Mouse (Mus musculus) stomach, embryonic 15.5 days (tissue): Measurements from ENCODE around the gene Nf2. TPM values are rescaled to one million over a fixed set of nuclear protein-coding genes. Genes with fewer than 3 reads are reported as not detected.
"Not testable (repeated sequence)": the region's sequence is repeated elsewhere in the genome, so short reads cannot be mapped to it uniquely, and the experiment has no call there.

Experiments
- ATAC-seq: fragments of 200-750 bp; cut with Nextera tagmentation; 2 replicates; pipeline ENCODE4 v1.8.0; 2017; ENCODE audit warnings: low read depth, moderate number of reproducible peaks, moderate TSS enrichment; ENCODE audit not compliant: insufficient read depth, low FRiP score
- H3K27ac ChIP-seq: fragments of 300-500 bp; sonication (generic); 2 replicates; pipeline ENCODE4 v1.5.1; 2015; ENCODE audit warnings: mild to moderate bottlenecking, inconsistent platforms
- H3K27me3 ChIP-seq: fragments of 300-500 bp; sonication (generic); replicated peaks from 2 replicates; pipeline ENCODE4 v1.6.1; 2015; ENCODE audit warnings: inconsistent platforms
- H3K36me3 ChIP-seq: fragments of 300-500 bp; sonication (generic); 2 replicates; pipeline ENCODE4 v1.6.1; 2015; ENCODE audit warnings: inconsistent platforms
- H3K4me1 ChIP-seq: fragments of 300-500 bp; sonication (generic); 2 replicates; pipeline ENCODE4 v1.6.1; 2015; ENCODE audit warnings: inconsistent platforms
- H3K4me2 ChIP-seq: fragments of 300-500 bp; sonication (generic); 2 replicates; pipeline ENCODE4 v1.6.1; 2015; ENCODE audit warnings: mild to moderate bottlenecking, inconsistent platforms
- H3K4me3 ChIP-seq: fragments of 300-500 bp; sonication (generic); replicated peaks from 2 replicates; pipeline ENCODE4 v1.5.1; 2015; ENCODE audit warnings: inconsistent platforms
- H3K9ac ChIP-seq: fragments of 300-500 bp; sonication (generic); 2 replicates; pipeline ENCODE4 v1.6.1; 2015; ENCODE audit warnings: inconsistent platforms
- H3K9me3 ChIP-seq: fragments of 300-500 bp; sonication (generic); 2 replicates; pipeline ENCODE4 v1.6.1; 2016; ENCODE audit warnings: inconsistent platforms
- WGBS: fragments of 180-500 bp; shearing (Covaris S2); methylation state at CpG from one replicate; pipeline ENCODE4 v1.1.7; 2015; 5-methylcytosine and 5-hydroxymethylcytosine counted together
- polyA plus RNA-seq: library from polyadenylated mRNA; unstranded; fragments of >200 nt; fragmentation: Nextera tagmentation; extraction: Ambion mirVana; gene quantifications from 2 replicates; pipeline ENCODE4 v1.2.1, GENCODE M21; 2015

Nf2 gene
- polyA plus RNA-seq, 1 experiment from 2014 or later: 38.6 TPM

DNA sequence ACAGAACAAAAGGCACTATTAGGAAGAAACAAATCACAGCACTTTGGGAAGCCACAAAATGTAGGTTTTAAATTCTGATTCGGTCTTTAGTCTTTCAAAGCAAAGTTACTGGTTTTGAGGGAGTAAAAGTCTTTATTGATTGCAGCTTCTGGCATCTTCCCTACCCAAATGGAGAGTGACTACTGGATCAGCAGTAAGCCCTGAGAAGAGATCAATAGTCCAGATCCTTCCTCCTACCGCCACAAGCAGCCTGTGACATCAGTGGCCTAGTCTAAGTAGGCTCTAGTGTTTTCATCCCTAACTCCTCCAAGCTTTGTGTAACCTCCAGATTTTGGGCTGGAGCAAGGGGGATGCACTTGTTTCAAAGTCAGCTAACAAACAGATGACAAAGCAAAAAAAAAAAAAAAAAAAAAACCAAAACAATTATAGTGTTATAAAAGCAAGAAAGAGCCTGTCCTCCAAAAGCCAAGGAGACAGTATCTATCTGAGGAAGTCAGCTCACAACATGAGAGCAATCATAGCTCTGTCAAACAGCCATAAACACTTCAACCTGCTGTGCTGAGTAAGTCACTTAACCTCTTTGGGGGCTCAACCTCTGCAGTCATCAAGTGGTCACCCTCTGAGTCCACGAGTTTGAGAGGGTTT lies 15.9 kb downstream of the Nf2 start:
- H3K4me1 ChIP-seq: no peaks in the 10 kb centered on the region
- H3K27me3 ChIP-seq: no peaks in the 10 kb centered on the region
- H3K4me3 ChIP-seq: no peak overlapping the region
- no peaks in the 10 kb centered on the region for H3K36me3 ChIP-seq
- no peak overlapping the region for H3K9ac ChIP-seq
- H3K4me2 ChIP-seq: no peak overlapping the region
- H3K9me3 ChIP-seq: no peaks in the 10 kb centered on the region
- no peak for ATAC-seq
- 65% methylated on average over 3 of the region's 3 CpGs for WGBS
- H3K27ac ChIP-seq: no peak overlapping the region

DNA sequence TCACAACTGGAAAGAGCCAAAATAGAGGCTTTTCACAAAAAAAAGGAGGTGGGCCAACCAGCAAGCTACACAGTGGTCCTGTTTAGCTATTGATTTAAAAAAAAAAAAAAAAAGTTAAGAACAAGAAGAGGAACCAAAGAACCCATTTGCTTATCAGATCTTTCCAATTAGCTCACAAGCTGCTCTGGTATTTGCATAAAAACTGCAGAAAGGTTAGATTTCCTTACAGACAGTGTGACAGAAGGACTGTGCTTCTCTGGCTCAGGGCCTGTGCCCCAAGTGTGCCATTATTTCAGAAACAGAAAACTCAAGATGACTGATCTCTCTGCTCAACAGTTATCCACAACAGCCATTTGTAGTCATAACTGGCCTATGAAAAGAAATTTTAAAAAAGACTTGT lies 18.3 kb downstream of the Nf2 start:
- no peak overlapping the region for H3K9ac ChIP-seq
- no peak overlapping the region for H3K4me2 ChIP-seq
- H3K36me3 ChIP-seq: no peaks in the 10 kb centered on the region
- H3K27ac ChIP-seq: no peak overlapping the region
- no peak overlapping the region for H3K4me3 ChIP-seq
- no peaks in the 10 kb centered on the region for H3K9me3 ChIP-seq
- no peaks in the 10 kb centered on the region for H3K4me1 ChIP-seq
- H3K27me3 ChIP-seq: no peaks in the 10 kb centered on the region
- no peak for ATAC-seq

DNA sequence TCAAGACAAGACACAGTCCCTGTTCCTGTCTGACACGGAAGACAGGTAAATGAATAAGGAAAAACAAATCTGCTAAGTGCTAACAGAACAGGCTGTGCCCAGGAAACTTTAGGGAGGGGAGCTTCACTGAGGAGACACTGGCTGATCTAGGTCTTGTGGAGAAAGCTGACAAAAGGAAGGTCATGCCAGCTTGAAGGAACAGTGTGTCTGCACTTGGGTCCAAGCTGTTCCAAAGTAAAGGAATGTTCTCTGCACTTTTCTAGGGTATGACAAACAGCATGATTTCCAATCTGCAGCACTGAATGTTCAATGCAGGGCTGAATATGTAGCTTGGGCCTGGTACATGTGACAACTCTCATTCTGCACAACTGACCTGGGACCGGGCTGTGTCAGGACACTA lies 21.4 kb downstream of the Nf2 start:
- 51% methylated on average over 2 of the region's 2 CpGs for WGBS
- Histone ChIP-seq H3K4me1 (no peaks in the 10 kb centered on the region), H3K4me3 (no peak overlapping the region), H3K4me2 (no peak overlapping the region), H3K27me3 (no peaks in the 10 kb centered on the region), H3K27ac (no peak overlapping the region), H3K36me3 (no peaks in the 10 kb centered on the region), H3K9ac (no peak overlapping the region), H3K9me3 (no peaks in the 10 kb centered on the region)
- ATAC-seq: no peak

DNA sequence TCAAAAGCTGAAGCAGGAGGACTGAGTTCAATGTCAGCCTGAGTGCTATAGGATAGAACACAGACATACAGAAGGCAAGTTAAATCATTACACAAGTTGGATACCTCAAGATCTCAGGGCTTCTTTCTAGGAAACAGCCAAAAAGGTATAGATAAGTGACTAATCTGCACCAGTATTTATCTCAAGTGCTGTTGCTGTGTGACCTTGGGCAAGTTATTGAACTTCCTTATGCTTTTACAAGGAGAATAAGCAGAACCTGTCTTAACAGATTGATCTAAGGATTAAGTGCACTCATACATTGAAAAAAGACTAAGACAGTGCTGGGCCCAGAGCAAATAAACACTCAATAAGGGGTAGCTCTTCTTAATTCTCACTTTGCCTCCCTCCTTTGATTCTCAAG lies 22.0 kb downstream of the Nf2 start:
- no peak for ATAC-seq
- Histone ChIP-seq H3K4me3 (no peak overlapping the region), H3K4me1 (no peaks in the 10 kb centered on the region), H3K9ac (no peak overlapping the region), H3K27ac (no peak overlapping the region), H3K4me2 (no peak overlapping the region), H3K27me3 (no peaks in the 10 kb centered on the region), H3K36me3 (no peaks in the 10 kb centered on the region), H3K9me3 (no peaks in the 10 kb centered on the region)

DNA sequence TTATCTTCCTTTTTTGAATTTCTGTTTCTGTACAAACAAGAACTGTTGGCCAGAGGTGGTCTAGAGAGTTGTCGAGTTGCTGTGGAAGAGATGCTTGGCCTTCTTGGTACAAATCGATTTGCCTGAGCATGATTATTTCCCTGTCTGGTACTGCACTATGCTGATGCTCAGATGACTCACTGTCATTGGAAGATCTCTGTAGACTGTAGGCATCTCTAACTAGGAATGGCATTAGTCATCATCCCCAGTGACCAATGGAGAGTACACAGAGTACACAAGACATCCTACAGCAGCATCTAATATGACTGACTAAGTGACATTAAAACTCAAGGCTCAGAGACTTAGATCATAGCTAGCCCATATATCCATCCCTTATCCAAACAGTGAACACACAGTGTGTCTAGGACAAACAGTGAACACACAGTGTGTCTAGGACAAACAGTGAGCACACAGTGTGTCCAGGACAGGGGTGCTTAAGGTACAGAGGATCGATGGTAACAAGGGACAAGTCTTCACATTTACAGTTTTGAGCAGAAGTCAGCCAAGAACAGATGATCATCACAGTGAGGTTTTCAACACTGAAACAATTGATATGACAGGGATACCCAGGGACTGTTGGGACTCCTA lies 23.1 kb downstream of the Nf2 start:
- Histone ChIP-seq H3K4me2 (no peak overlapping the region), H3K9me3 (no peaks in the 10 kb centered on the region), H3K4me3 (no peak overlapping the region), H3K4me1 (no peaks in the 10 kb centered on the region), H3K36me3 (no peaks in the 10 kb centered on the region), H3K9ac (no peak overlapping the region), H3K27ac (no peak overlapping the region), H3K27me3 (no peaks in the 10 kb centered on the region)
- WGBS: 90% methylated on average over 3 of the region's 3 CpGs
- ATAC-seq: no peak

DNA sequence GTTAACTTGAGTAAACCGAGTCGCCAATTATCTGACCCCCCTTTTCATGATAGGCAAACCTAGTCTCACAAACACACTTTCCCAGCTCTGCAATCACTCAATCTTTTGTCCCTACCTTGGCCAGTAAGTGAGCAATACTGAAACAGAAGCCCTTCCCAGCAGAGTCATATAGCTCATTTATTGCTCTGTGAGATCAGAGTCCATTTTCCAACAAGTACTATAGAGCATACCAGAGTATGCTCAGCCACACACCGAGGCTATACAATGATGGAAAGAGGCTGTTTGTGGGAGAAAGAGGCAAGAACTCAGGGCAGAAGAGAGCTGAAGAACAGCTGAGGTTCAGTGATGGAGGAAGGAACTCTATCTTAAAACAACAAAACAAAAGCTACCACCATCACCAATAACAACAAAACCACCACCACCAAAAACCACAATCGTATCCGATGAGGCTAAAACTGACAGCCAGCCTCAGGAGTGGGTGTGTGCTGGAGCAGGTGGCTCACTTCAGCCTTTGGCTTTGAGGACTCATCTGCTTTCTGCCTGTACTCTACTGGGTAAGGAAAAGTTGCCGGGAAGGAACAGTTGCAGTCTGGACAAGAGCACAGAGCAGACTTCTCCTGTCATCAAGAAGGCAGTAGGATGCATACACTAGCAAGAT lies 25.6 kb downstream of the Nf2 start:
- Histone ChIP-seq H3K27me3 (no peaks in the 10 kb centered on the region), H3K9ac (no peak overlapping the region), H3K36me3 (no peaks in the 10 kb centered on the region), H3K4me1 (no peaks in the 10 kb centered on the region), H3K27ac (no peak overlapping the region), H3K4me2 (no peak overlapping the region), H3K4me3 (no peak overlapping the region), H3K9me3 (no peaks in the 10 kb centered on the region)
- ATAC-seq: no peak
- WGBS: 82% methylated on average over 6 of the region's 6 CpGs

DNA sequence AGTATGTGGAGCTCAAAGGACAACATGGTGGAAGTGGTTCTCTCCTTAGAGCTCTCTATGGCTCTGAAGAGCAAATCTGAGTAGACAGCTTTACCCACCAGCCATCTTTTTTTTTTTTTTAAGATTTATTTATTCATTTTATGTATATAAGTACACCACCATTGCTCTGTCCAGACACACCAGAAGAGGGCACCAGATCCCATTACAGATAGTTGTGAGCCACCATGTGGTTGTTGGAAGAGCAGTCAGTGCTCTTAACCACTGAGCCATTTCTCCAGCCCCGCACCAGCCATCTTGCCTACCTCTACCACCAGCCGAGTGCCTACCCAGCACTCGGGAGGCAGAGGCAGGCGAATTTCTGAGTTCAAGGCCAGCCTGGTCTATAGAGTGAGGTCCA lies 26.9 kb downstream of the Nf2 start:
- not testable (repeated sequence) for H3K4me1 ChIP-seq, H3K27me3 ChIP-seq, ATAC-seq, H3K27ac ChIP-seq, H3K4me3 ChIP-seq, H3K36me3 ChIP-seq, H3K9me3 ChIP-seq, H3K4me2 ChIP-seq, H3K9ac ChIP-seq
- 93% methylated on average over 4 of the region's 4 CpGs for WGBS

DNA sequence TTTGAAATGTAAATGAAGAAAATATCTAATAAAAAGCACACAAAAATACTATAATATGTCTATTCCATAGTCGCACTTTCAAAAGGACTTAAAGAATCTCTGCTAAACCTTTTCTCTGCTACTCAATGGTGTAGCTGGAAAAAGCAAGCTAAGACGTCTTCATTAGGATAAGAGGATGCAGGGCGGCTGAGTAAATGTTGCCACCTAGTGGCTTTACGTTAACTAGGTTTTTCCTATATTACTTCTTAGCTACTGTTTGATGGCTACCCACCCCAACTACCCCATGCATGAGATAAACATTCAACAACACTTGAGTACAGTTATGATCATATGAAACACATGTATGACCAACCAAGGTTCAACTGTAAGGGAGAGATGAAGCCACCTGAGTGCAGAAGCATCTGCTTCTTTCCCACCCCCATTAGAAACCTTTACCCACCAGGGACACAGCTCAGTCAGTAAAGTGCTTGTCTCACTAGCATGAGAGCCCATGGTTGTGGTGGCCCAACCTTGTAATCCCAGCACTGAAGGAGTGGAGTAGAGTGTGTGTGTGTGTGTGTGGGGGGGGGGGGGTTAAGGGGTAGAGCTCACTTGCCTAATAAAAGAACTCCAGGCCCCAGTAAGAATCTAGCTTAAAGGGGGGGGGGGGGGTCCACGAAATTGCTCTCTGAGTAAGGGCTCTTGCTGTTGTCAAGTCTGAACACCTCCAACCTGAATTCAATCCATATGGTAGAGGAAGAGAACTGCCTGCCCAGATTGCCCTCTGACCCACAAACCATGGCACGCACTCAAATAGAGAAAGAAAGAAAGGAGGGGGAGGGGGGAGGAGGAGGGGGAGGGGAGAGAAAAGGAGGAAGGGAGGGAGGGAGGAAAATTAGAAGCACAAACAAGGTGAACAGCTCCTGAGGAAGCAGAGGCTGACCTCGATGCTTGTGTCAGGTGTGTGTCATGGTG lies 27.6 kb downstream of the Nf2 start:
- H3K9ac ChIP-seq: no peak overlapping the region
- no peak overlapping the region for H3K27ac ChIP-seq
- no peak overlapping the region for H3K4me2 ChIP-seq
- H3K9me3 ChIP-seq: no peaks in the 10 kb centered on the region
- ATAC-seq: no peak
- no peaks in the 10 kb centered on the region for H3K4me1 ChIP-seq
- 53% methylated on average over 7 of the region's 7 CpGs for WGBS
- no peak overlapping the region for H3K4me3 ChIP-seq
- no peaks in the 10 kb centered on the region for H3K27me3 ChIP-seq
- no peaks in the 10 kb centered on the region for H3K36me3 ChIP-seq

DNA sequence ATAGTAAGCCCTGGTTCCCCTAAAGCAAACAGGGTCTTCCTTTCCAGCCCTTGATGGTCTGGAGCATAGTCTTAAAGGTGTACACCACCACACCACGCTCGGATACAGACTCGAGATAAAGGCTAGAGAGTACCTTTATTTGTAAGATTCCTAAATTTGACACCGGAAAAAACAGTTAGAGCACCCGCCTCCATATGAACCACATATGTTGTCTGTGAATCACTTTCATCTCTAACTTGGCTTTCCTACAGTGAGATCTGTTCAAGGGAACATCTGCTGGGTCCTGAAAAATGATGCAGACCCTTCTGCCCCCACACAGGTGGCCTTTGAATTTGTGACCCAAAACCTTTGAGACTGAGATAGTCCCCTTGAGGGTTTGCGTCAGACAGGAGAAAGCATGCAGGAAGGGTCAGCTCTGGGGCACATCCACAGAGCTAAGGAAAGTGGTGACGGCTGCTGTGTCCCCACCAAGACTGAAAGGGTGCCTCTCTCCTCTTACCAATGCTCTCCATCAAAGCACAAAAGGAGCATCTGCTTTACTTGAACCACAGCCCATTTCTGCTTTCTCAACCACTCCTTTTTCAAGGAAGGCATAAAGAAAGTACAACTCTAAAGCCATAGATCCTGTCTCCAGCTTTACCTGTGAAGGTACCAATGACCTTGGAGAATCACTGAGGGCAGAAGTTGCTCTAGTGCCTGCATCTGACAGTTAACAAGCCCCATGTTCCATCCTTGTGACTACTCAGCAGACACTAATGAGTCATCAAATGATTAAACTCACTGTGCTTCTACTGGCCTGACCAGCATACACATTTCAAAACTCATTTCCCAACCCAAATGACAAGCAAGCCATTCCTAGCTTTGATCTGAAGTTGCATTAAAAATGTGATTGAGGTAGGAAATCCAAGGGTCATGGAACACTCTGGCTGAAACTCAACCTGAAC lies 34.6 kb downstream of the Nf2 start:
- no peak overlapping the region for H3K4me3 ChIP-seq
- H3K4me1 ChIP-seq: no peaks in the 10 kb centered on the region
- H3K36me3 ChIP-seq: 0 out of 2 replicates have a peak, but pooled peaks cover 4% of the 10 kb centered on the region
- 85% methylated on average over 7 of the region's 7 CpGs for WGBS
- no peaks in the 10 kb centered on the region for H3K27me3 ChIP-seq
- no peak overlapping the region for H3K4me2 ChIP-seq
- H3K9me3 ChIP-seq: no peaks in the 10 kb centered on the region
- no peak overlapping the region for H3K9ac ChIP-seq
- no peak overlapping the region for H3K27ac ChIP-seq
- no peak for ATAC-seq

DNA sequence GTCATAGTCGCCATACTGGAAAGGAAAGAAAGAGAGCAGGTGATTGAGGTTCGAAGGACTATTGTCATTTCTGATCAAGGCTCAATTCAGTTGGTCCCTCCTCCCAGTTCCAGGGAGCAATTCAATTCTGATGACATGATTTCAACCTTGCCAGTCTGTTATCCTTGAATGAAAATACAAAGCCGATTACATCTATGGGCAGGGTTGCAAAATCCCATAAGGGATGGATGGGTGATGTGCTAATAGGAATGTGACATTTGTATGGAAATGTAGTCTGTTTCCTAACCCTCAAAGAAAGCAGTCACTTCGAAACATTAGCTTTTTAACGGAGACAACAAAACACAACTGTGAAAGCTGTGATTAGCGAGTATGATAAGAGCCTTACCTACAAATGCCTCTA lies 41.0 kb downstream of the Nf2 start:
- no peak overlapping the region for H3K4me2 ChIP-seq
- H3K4me1 ChIP-seq: no peaks in the 10 kb centered on the region
- no peak for ATAC-seq
- 0 out of 2 replicates have a peak, but pooled peaks cover 4% of the 10 kb centered on the region for H3K36me3 ChIP-seq
- WGBS: 89% methylated on average over 6 of the region's 6 CpGs
- H3K4me3 ChIP-seq: no peak overlapping the region
- no peaks in the 10 kb centered on the region for H3K27me3 ChIP-seq
- H3K27ac ChIP-seq: no peak overlapping the region
- H3K9ac ChIP-seq: no peak overlapping the region
- H3K9me3 ChIP-seq: no peaks in the 10 kb centered on the region

DNA sequence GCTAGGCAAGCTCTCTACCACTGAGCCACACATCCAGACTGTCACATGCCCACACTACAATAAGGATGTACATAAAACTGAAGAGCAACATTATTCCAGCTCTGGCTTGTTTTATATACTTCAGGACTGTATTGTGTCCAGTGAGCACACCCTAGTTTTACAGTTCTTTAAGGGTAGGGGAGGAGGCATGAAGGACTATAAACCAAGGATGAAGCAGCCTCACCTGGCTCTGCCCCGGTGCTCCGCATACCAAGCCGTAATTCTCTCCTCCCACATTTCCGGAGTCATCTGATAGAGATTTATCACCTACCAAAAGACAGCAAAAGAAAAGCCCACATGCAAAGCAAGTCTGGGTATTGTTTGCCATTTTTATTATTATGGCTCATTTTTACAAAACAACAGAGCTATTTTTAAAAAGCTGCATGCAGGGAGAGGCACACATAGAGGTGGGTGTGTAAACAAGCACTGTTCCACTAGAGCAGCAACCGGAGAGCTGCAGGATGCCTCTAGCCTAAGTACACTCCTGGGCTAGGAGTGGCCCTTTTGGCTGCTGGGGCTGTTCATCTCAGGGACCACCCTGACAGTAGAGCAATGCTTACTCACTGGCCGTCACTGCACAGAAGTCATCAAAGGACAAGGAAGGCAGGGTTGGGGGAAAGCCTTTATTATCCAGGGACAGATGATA lies 43.2 kb downstream of the Nf2 start:
- Histone ChIP-seq H3K27ac (no peak overlapping the region), H3K36me3 (0 out of 2 replicates have a peak, but pooled peaks cover 5% of the 10 kb centered on the region), H3K27me3 (no peaks in the 10 kb centered on the region), H3K4me3 (no peak overlapping the region), H3K4me2 (no peak overlapping the region), H3K9ac (no peak overlapping the region), H3K4me1 (no peaks in the 10 kb centered on the region), H3K9me3 (no peaks in the 10 kb centered on the region)
- no peak for ATAC-seq
- 57% methylated on average over 6 of the region's 6 CpGs for WGBS
